Mouse (Mus musculus) intestine, embryonic 15.5 days (tissue): Measurements from ENCODE around the gene Smg6. TPM values are rescaled to one million over a fixed set of nuclear protein-coding genes. Genes with fewer than 3 reads are reported as not detected.
A peak's percentile ranks its signal among the peaks of the same experiment; 100 is the strongest.

Source experiments
- ATAC-seq: fragments of 200-750 bp; cut with Nextera tagmentation; 2 replicates; pipeline ENCODE4 v1.8.0; 2017; ENCODE audit warnings: moderate TSS enrichment, moderate library complexity
- H3K27ac ChIP-seq: fragments of 300-500 bp; sonication (generic); 2 replicates; pipeline ENCODE4 v1.5.1; 2015; ENCODE audit warnings: mild to moderate bottlenecking, inconsistent platforms
- H3K27me3 ChIP-seq: fragments of 300-500 bp; sonication (generic); replicated peaks from 2 replicates; pipeline ENCODE4 v1.6.1; 2015; ENCODE audit warnings: inconsistent platforms
- H3K36me3 ChIP-seq: fragments of 300-500 bp; sonication (generic); 2 replicates; pipeline ENCODE4 v1.6.1; 2015; ENCODE audit warnings: inconsistent platforms
- H3K4me1 ChIP-seq: fragments of 300-500 bp; sonication (generic); replicated peaks from 2 replicates; pipeline ENCODE4 v1.6.1; 2015; ENCODE audit warnings: inconsistent platforms
- H3K4me2 ChIP-seq: fragments of 300-500 bp; sonication (generic); replicated peaks from 2 replicates; pipeline ENCODE4 v1.6.1; 2015; ENCODE audit warnings: mild to moderate bottlenecking, inconsistent platforms
- H3K4me3 ChIP-seq: fragments of 300-500 bp; sonication (generic); replicated peaks from 2 replicates; pipeline ENCODE4 v1.5.1; 2015; ENCODE audit warnings: inconsistent platforms
- H3K9ac ChIP-seq: fragments of 300-500 bp; sonication (generic); 2 replicates; pipeline ENCODE4 v1.6.1; 2015; ENCODE audit warnings: inconsistent platforms
- H3K9me3 ChIP-seq: fragments of 300-500 bp; sonication (generic); 2 replicates; pipeline ENCODE4 v1.6.1; 2016; ENCODE audit warnings: inconsistent platforms
- WGBS: fragments of 180-500 bp; shearing (Covaris S2); methylation state at CpG from one replicate; pipeline ENCODE4 v1.1.7; 2015; 5-methylcytosine and 5-hydroxymethylcytosine counted together
- polyA plus RNA-seq: library from polyadenylated mRNA; unstranded; fragments of >200 nt; fragmentation: Nextera tagmentation; extraction: Ambion mirVana; gene quantifications from 2 replicates; pipeline ENCODE4 v1.2.1, GENCODE M21; 2015

Gene Smg6
- polyA plus RNA-seq, 1 experiment from 2014 or later: 12.4 TPM

DNA sequence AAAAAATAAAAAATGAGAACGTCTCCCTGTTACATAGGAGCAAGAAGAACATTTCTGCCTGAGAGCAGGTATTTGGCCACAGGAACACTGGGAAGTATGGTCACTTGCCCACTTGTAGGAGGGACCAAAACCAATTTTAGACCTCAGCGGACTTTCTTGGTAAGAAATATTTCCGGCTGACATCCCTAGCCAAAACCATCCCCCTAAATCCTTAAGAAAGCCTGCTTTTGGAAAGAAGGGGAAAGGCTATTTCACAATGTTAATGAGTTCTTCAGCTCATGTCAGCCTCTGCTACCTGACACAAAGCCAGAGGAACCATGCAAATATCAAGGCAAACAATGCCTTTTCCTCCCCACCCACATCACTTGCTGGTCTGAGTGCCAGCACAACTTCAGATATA, 108.5 kb downstream of the Smg6 start:
- Histone ChIP-seq H3K27me3 (no peaks in the 10 kb centered on the region), H3K4me1 (peaks cover 10% of the 10 kb centered on the region; the same call in 1 of the 2 replicates), H3K9me3 (no peaks in the 10 kb centered on the region), H3K36me3 (no peaks in the 10 kb centered on the region), H3K4me2 (no peak overlapping the region), H3K9ac (no peak overlapping the region), H3K4me3 (no peak overlapping the region), H3K27ac (peak overlapping the region; percentile 25; the same call in 1 of the 2 replicates)
- no peak for ATAC-seq
- WGBS: 50% methylated on average over 3 of the region's 3 CpGs

DNA sequence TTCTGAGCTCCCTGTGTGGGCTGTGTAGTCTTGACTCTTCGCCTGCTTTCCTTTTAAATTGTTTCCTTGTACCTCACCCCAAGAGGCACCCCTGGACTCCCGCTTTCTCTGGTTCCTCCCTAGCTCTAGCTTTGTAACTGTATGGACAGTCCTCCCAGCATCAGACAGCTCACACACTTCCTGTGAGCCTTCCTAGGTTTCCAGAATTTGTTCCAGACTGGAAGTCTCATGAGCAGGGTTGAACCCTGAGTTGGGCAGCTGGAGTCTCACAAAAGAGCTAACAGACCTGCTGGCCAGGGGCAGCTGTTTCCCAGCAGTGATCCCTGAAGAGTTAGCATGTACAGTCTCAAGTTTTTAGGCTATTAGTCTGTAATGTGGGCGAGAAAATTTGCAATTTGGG, 118.7 kb downstream of the Smg6 start:
- Histone ChIP-seq H3K4me3 (no peak overlapping the region), H3K36me3 (0 out of 2 replicates have a peak, but pooled peaks cover 8% of the 10 kb centered on the region), H3K9ac (no peak overlapping the region), H3K27ac (peak overlapping the region; percentile 58), H3K4me2 (no peak overlapping the region), H3K4me1 (peaks cover 23% of the 10 kb centered on the region), H3K9me3 (no peaks in the 10 kb centered on the region), H3K27me3 (no peaks in the 10 kb centered on the region)
- no peak for ATAC-seq
- WGBS: 69% methylated on average over 3 of the region's 3 CpGs

DNA sequence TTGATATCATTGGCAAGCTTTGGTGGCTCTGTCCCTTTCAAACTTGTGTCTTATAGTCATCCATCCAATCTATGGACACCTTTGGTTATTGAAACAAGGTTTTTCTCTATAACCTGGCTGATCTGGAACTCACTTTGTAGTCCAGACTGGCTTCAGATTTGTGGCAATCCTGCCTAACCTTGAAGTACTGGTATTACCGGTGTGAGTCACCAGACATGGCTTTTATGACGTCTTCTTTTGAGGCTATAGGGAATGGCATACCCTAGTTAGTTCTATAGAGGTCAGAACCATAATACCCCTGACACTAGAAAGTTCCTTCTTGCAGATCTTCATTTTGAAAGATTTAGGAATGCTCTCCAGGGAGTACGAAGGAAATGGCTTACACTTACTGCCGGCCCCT, 120.2 kb downstream of the Smg6 start:
- H3K9me3 ChIP-seq: no peaks in the 10 kb centered on the region
- no peak overlapping the region for H3K4me3 ChIP-seq
- H3K27ac ChIP-seq: 0 out of 2 replicates have a peak overlapping the region, but pooled peaks have one; percentile 37
- H3K4me1 ChIP-seq: peaks cover 35% of the 10 kb centered on the region
- 78% methylated on average over 4 of the region's 4 CpGs for WGBS
- H3K4me2 ChIP-seq: no peak overlapping the region
- ATAC-seq: no peak
- no peak overlapping the region for H3K9ac ChIP-seq
- H3K27me3 ChIP-seq: no peaks in the 10 kb centered on the region
- 0 out of 2 replicates have a peak, but pooled peaks cover 5% of the 10 kb centered on the region for H3K36me3 ChIP-seq

DNA sequence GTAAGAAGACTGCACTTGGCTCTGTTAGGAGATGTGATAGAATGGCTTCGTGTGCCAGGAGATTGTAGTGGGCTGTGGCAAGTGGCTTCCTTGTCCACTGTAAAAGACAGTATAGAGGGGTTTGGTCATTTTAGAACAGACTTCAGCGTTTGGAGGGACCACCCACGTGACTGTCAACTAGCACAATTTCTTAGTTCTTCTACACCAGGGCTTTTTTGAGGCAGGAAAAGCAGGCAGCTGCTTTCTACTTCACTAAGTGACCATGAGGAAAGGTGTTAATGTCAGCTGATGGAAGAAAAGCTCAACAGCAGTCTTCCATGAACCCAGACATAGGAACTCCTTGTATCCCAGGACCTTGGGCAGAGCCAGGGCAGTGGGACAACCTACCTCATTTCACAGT, 121.0 kb downstream of the Smg6 start:
- Histone ChIP-seq H3K9me3 (no peaks in the 10 kb centered on the region), H3K27ac (peak overlapping the region; percentile 92), H3K4me1 (peaks cover 43% of the 10 kb centered on the region), H3K9ac (no peak overlapping the region), H3K27me3 (no peaks in the 10 kb centered on the region), H3K4me2 (no peak overlapping the region), H3K4me3 (no peak overlapping the region), H3K36me3 (0 out of 2 replicates have a peak, but pooled peaks cover 3% of the 10 kb centered on the region)
- ATAC-seq: no peak
- WGBS: 58% methylated on average over 3 of the region's 3 CpGs

DNA sequence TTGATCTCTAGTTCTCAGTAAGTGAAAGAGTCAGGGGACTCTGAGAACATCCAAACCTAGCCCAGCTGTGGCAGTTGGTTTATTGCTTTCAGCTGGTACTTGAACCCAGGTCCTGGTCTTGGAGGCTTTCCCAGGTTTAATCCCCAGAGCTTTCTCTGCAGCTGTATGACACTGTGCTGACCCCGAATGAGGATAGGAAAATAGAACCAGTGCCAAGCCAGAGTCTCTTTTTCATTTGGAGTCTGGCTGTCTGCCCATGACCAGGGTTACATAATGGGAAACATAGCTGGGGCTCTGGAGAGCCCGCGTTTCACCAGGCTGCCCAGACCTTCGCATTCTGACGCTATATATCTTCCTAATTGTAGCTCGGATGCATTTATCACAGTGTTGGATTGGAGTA, 121.4 kb downstream of the Smg6 start:
- ATAC-seq: peak; percentile 77
- WGBS: 31% methylated on average over 6 of the region's 6 CpGs
- H3K4me1 ChIP-seq: peaks cover 44% of the 10 kb centered on the region

DNA sequence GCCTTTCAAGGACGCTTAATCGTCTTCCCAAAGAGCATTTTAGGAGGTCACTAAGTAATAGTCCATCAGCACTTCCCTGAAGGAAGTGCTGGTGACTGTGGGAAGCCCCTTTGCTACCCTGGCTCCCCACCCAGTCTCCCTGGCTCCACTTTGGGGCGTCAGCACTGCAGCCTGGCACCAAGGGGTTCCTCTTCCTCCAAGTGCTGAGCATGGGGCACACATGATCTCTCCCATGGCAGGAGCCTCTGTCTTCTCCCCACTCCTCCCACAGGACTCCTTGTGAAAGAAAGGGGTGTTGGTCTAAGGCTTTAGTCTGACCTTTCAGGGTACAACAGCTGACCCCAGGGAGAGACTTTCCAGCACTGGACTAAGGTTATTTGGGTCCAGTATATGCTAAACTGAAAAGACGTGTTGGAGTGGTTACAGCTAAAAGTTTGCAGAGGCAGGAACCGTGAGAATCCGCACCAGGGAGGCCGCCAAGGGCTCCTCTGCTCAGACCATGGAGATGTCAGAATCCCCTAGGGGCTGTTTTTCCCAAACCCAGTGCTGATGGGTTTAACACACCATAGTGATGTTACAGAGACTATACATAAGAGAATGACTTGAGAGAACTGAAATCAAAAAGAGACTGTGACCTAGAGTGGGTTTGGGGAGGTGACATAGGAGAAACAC, 122.2 kb downstream of the Smg6 start:
- Histone ChIP-seq H3K36me3 (no peaks in the 10 kb centered on the region), H3K4me2 (0 out of 2 replicates have a peak overlapping the region, but pooled peaks have one; percentile 15), H3K4me3 (no peak overlapping the region), H3K27ac (peak overlapping the region; percentile 92), H3K4me1 (peaks cover 49% of the 10 kb centered on the region), H3K27me3 (no peaks in the 10 kb centered on the region), H3K9me3 (no peaks in the 10 kb centered on the region), H3K9ac (no peak overlapping the region)
- ATAC-seq: no peak
- WGBS: 71% methylated on average over 7 of the region's 7 CpGs

More for the DNA sequence above, 121.4 kb downstream of the Smg6 start:
- H3K27ac ChIP-seq: peak overlapping the region; percentile 92
- no peaks in the 10 kb centered on the region for H3K27me3 ChIP-seq
- H3K9me3 ChIP-seq: no peaks in the 10 kb centered on the region
- no peak overlapping the region for H3K4me3 ChIP-seq
- H3K9ac ChIP-seq: no peak overlapping the region
- no peaks in the 10 kb centered on the region for H3K36me3 ChIP-seq
- H3K4me2 ChIP-seq: no peak overlapping the region

DNA sequence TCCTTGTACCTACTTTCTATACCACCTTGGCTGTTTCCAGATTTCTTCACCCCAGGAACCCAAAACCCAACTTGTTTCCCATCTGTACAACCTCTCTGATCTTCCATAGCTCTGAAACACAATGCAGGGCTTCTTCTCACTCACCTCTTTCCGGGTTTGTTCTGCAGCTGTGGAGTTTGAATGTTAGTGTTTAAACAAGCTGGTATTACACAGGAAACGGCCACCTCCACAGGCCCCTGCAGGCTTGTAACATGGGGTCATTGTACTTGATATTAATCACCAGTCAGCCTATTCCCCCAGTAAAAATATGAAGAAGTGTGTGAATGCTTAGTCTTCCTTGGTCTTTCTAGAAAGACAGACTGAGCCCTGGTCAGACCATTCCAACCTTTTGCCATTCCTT, 123.5 kb downstream of the Smg6 start:
- peak overlapping the region; percentile 92 for H3K27ac ChIP-seq
- no peaks in the 10 kb centered on the region for H3K27me3 ChIP-seq
- no peak overlapping the region for H3K9ac ChIP-seq
- peaks cover 53% of the 10 kb centered on the region for H3K4me1 ChIP-seq
- WGBS: 5% methylated on average over 2 of the region's 2 CpGs
- H3K36me3 ChIP-seq: no peaks in the 10 kb centered on the region
- no peak for ATAC-seq
- H3K4me2 ChIP-seq: no peak overlapping the region
- no peaks in the 10 kb centered on the region for H3K9me3 ChIP-seq
- no peak overlapping the region for H3K4me3 ChIP-seq

DNA sequence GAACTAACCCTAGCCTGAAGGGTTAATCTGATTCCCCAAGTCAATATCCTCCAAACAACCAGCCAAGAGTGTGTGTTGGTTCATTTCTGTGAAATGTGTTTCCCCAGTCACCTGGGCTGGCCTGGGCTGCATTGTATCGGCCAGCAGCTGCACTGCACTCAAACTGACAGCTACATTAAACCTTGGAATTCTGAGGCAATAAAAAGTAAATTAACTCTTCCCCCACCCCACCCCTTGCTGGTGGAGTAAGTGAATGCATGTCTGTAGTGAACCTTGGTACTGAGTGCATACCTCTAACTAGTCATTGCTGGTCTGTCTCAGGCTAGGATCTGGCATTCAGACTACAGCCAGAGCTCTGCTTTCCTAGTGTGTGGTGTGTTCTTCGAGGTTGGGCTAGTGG, 124.2 kb downstream of the Smg6 start:
- Histone ChIP-seq H3K4me1 (peaks cover 48% of the 10 kb centered on the region), H3K9me3 (no peaks in the 10 kb centered on the region), H3K27me3 (no peaks in the 10 kb centered on the region), H3K27ac (peak overlapping the region; percentile 92), H3K4me3 (no peak overlapping the region), H3K36me3 (no peaks in the 10 kb centered on the region), H3K4me2 (no peak overlapping the region), H3K9ac (no peak overlapping the region)
- 22% methylated on average over 2 of the region's 2 CpGs for WGBS
- ATAC-seq: peak; percentile 52

DNA sequence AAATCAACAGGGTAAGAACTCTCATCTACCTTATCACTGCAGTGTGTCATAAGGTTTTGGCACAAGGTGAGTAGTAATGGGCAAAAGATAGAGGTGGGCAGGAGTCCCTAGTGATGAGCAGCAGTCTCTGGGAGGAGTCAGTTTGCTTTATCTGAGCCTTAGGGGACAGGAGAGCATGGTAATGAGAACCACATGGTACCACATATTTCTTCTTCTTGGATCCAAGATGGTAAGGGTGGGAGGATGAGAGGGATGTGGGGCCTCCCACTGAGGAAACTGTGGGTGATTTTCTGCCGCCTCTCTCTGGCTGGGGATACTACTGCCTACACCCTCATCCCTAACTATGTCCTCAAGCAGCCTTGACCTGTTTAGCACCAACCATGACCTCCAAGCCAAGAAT, 125.6 kb downstream of the Smg6 start:
- peak overlapping the region; percentile 34; the same call in 1 of the 2 replicates for H3K4me2 ChIP-seq
- H3K36me3 ChIP-seq: no peaks in the 10 kb centered on the region
- H3K27me3 ChIP-seq: no peaks in the 10 kb centered on the region
- H3K9me3 ChIP-seq: no peaks in the 10 kb centered on the region
- ATAC-seq: no peak
- WGBS: 52% methylated on average over 1 of the region's 1 CpGs
- no peak overlapping the region for H3K9ac ChIP-seq
- peaks cover 48% of the 10 kb centered on the region for H3K4me1 ChIP-seq
- H3K4me3 ChIP-seq: no peak overlapping the region
- H3K27ac ChIP-seq: peak overlapping the region; percentile 92

DNA sequence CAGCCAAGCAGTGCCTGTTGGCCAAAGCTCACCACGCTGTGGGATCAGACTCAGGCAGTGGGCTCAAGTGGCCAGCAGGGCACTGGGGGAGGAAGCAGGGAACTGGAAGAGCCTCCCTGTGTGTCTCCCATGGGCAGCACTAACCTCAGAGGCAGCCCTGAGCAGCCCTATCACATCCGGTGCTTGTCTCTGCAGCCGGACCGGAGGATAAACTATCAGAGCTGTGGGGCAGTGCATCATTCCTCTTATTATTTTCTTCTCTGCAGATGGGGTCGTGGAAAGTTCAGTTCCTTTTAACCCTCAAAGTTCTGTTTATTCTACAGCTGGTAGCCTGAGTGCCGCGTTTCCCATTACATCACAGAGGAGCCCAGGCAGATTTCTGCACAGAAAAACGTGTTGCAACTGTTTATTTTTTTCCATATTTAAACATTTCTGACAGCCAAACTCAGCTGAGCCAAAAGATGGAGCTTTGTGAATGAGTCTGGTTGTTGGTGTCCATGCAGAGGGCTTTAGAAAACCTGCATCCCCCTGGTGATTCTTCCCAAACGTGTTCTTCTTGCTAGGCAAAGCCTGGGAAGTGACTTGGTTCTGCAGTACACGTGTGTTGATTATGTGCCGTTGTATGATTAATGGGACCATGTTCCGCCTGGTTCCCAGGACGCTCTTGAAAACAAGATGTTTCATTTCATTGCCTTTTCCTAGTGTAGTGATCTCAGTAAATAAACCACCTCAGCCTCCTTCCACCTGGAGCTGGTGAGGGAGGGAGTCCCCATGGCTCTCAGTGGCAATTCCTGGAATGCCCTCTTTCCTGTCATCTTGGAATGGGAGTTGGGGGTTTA, 126.3 kb downstream of the Smg6 start:
- no peak overlapping the region for H3K4me3 ChIP-seq
- no peaks in the 10 kb centered on the region for H3K27me3 ChIP-seq
- no peaks in the 10 kb centered on the region for H3K9me3 ChIP-seq
- H3K9ac ChIP-seq: no peak overlapping the region
- peak overlapping the region; percentile 92 for H3K27ac ChIP-seq
- H3K4me2 ChIP-seq: peak overlapping the region; percentile 34; the same call in 1 of the 2 replicates
- peak; percentile 66 for ATAC-seq
- H3K36me3 ChIP-seq: no peaks in the 10 kb centered on the region
- WGBS: 24% methylated on average over 13 of the region's 13 CpGs
- peaks cover 42% of the 10 kb centered on the region for H3K4me1 ChIP-seq

DNA sequence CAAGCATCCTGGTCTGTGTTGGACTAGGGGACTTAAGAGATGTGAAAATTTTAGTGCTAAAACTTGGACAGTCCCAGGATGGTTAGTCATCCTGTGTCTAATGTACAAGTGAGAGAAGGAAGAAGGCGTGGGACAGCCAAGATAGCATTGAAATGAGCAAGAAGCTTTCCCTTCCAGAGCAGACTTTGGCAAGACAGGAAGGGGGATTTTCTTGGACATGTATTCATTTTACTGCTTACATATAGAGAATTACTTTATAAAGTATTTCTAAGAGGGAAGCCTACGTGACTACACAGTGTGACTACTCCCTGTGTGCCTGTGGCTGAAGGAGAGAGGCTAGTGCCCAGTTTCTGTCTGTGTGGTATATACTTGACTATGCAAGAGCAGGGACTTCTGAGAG, 127.4 kb downstream of the Smg6 start:
- 46% methylated on average over 2 of the region's 2 CpGs for WGBS
- no peak for ATAC-seq
- H3K4me3 ChIP-seq: no peak overlapping the region
- H3K36me3 ChIP-seq: no peaks in the 10 kb centered on the region
- peak overlapping the region; percentile 92 for H3K27ac ChIP-seq
- H3K9me3 ChIP-seq: no peaks in the 10 kb centered on the region
- H3K9ac ChIP-seq: no peak overlapping the region
- peaks cover 35% of the 10 kb centered on the region for H3K4me1 ChIP-seq
- H3K27me3 ChIP-seq: no peaks in the 10 kb centered on the region
- H3K4me2 ChIP-seq: no peak overlapping the region

DNA sequence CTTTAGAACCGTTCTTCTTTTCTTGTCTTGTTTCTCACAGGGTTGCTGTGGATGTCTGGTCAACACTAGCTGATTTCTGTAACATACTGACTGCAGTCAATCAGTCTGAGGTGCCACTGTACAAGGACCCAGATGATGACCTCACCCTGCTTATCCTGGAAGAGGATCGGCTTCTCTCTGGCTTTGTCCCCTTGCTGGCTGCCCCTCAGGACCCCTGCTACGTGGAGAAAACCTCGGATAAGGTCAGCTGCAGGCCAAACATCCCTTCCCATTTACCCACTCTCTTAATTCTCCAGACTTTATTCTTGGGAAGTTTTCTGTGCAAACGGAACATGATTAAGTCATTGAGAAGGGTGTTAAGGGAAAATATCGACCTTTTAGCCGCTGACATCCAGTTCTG, 128.1 kb downstream of the Smg6 start:
- no peaks in the 10 kb centered on the region for H3K9me3 ChIP-seq
- H3K27ac ChIP-seq: peak overlapping the region; percentile 92
- no peaks in the 10 kb centered on the region for H3K27me3 ChIP-seq
- H3K4me3 ChIP-seq: no peak overlapping the region
- H3K9ac ChIP-seq: no peak overlapping the region
- H3K4me2 ChIP-seq: no peak overlapping the region; the same call in 1 of the 2 replicates
- WGBS: 31% methylated on average over 7 of the region's 7 CpGs
- H3K36me3 ChIP-seq: no peaks in the 10 kb centered on the region
- peaks cover 34% of the 10 kb centered on the region for H3K4me1 ChIP-seq
- no peak for ATAC-seq
